Mouse (Mus musculus) R1 (cell line): ENCODE measurements around the gene Bcar3.
"Not testable (repeated sequence)": the region's sequence is repeated elsewhere in the genome, so short reads cannot be mapped to it uniquely, and the experiment has no call there.

ENCODE experiments used
- DNase-seq: peaks from one replicate; pipeline ENCODE4 v3.0.0-alpha.2; 2018; ENCODE audit warnings: low read depth, low spot score

Bcar3 gene

DNA sequence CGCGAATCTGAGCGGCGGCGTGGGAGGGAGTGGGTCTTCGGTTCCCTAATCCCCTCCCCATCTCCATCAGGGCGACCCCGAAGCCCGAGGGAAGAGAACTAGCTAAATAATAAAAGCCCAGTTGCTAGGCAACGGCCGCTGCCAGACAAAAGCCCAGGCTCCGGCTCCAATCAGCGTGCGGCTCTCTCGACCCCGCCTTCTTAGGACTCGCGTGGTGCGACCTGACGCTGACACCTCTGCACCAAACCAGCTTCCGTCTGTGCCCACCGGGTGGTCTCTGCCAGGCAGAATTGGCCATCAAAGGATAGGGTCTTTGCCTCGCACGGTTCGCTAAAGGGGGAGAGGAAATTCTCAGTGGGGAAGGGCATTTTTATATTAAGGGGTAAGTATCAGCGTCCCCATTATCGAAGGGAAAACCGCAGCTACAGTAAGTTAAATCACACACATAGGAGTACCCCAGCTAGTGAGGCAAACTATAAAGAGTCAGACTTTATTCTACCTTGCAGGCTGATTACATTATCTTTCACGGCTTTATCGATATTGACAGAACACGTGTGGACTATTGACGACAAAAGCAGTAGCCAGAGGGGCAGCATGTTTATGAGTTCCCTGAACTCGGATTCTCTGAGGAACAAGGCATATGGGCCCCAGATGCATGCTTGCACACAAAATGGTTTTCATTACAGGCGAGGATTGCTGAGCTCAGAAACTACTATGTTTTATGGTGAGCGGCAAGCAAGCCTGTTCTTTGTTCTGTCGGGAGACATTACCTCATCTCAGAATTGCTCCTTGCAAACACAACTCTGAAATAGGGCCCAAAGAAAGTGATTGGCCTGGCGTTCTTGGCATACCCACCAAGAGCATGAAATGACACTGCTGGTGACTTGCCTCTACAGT is at the start of gene Bcar3:
Gene Bcar3, plus strand, starts transcription at position 183 of the 897 bp plus-strand sequence.
- DNase-seq = peak; percentile 98

DNA sequence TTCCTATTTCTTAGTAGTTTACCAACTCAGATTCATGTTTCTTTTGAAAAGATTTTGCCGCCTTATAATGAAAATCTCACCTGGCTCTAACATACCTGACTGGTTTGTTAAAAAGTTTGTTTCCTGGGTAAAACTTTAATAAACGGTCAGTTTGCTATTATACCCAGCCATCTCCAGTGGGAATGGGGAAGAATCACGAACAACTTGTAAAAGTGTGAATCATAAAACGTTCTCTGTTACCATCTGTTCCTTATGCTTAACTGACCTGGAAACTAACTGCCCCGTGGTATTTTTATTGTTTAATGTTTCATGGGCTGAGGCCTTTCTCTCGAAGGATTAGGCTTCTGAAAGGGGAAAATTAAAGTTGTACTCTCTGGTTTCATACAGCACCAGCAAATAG is 49.2 kb upstream of the Bcar3 start:
- DNase-seq = no peak

DNA sequence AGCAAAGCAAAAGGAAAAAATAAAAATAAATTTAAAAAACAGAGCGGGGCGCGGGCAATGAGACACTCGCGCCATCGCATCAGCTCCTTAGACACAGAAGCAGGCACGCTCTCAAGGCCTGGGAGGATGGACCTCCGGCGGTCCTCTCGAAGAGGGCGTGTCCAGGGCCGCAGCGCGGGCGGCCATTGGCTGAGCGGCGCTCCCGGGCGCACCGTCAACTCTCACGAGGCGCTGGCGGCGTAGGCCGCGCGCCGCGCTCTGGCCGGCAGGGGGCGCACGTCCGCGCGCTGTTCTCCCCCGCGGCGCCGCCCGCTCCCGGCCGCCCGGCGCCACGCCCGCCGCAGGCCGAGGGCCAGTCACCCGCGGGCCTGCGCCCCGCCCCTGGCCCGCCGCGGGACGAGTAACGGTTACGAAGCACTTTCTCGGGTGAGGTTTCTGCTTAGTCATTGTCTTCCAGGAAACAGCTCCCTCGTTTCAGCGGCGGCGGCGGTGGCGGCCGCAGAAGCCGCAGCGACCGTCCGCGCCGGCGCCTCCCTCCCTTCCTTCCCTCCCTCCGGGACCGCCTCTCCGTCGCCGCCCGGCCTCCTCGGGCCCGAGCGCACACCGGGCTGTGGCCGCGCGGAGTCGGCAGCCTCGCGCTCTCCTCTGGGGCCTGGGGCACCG is 48.6 kb upstream of the Bcar3 start, which contains the start of gene Gclm:
Gene Gclm, plus strand, starts transcription at position 343 of the 663 bp plus-strand sequence.
- DNase-seq = peak; percentile 92

DNA sequence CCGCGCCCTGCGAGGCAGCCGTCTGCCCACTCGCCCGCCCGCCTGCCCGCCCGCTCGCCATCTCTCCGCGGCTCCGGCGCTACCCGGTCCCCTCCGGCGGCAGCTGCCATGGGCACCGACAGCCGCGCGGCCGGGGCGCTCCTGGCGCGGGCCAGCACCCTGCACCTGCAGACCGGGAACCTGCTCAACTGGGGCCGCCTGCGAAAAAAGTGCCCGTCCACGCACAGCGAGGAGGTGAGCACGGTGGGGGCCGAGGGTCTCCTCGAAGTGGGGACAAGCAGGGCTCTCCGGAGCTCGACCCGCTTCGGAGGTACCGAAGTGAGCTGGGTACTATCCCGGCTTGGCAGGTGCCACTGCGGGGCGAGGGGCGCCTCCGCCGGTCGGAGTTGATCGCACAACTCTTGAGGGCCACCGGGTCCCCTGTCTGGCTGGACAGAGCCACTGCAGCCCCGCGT is 48.0 kb upstream of the Bcar3 start:
- DNase-seq = peak; percentile 54

DNA sequence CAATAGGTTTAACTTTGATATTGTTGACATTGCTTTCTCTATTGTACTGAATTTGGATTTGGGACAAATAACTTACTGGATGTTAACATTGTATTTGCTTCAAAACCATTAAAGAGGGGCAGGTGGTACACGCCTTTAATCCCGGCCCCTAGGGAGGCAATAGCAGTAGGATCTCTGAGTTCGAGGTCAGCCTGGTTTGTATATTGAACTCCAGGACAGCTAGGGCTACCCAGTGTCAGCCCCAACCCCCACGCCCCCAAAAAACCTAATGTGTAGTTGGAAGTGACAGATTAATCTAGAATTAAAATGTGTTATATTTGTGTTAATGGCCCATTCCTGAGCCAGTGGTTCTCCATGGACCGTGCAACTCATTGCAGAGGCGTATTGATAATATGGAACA is 47.5 kb upstream of the Bcar3 start:
- no peak for DNase-seq

DNA sequence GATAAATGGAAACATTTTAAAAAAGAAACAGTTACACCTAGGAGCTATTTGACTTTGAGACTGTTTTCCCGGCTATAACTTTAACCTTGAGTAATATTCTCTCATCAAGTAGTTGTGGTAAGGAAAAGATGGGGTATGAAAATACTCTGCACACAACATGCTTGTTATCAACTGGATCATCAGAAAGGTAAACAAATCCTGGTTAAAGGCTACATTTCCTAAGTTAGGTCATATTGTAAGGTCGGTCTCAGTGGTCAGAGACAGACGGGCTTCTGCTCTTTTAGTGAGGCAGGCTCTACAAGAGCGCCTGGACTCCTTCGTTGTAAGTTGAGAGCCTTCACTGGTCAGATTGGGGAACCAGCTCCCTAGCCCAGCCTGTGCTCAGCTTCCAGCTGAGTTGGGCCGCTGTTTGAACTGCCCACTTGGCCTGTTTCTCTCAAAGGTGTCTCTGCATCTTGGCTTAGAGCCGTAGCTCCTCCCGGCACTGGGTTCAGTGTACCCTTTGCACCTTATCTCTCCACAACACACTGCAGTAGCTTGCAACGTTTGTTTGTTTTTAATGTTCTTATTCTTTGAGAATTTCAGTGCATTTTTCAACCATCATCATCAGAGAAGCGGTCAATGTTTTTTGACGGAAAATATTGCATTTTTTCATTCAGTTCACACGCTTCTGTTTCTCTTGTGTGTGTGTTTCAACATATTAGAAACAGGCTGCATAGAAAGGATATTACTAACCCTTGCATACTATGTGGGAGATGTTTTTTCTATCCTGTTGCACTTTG is 46.8 kb upstream of the Bcar3 start:
- DNase-seq = no peak

DNA sequence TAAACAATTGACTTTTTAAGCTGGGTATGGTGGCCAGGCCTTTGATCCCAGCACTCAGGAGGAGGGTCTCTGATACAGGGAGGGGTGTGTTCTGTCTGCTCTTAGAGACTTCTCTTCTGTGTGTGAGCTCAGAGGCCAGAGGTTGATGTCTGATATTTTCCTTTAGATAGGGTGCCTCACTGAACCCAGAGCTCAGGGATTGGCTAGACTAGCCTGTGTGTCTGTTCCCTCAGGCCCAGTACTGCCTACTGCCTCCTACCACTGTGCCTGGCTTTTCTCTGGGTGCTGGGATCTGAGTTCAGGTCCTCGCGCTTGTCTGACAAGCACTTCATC is 46.2 kb upstream of the Bcar3 start:
- DNase-seq = no peak

DNA sequence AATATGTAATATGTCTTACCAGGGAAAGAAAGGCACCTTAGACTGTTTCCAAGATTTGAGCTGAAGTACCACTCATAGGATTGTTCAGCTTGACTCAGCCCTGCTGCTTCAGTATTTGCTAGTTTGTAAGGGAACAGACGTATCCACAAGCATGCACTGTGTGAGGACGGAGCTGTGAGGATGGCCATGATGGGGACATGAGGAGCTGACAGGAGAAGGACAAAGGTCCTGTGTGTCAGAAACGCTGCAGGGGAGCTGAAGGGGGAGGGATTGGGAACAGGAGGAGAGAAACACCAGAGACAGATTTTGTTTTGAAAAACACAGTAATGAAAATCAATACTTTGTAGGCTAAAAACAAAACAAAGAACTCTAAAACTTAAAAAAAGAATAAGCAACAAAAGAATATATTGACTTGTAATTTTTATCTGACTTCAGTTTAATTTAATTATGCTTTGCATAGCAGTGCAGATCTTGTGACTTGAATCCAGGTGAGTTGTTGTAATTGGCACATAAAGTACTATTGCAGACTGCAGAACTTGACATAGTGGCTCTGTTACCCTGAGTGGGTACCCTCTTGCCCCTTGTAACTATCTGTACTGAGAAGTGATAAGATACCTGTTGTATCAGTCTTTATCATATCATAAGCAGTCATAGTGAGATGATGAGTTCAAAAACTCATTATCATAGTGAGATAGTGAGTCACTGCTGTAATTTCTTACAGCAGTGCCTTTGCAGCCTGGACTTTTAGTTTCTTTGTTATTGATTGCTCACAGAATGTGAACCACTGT is 41.3 kb upstream of the Bcar3 start:
- no peak for DNase-seq

DNA sequence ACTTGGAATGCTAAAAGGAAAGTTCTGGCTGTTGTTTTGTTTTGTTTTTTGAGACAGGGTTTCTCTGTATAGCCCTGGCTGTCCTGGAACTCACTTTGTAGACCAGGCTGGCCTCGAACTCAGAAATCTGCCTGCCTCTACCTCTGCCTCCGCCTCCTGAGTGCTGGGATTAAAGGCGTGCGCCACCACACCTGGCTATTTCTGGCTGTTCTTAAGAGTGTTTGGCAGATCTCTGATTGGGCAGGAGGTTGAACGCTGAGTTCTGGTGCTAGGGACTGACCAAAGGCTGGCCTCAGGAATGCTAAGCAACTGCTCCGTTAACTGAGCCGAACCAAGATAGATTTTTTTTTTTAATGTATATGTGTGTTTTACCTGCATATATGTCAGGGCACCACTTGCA is 39.9 kb upstream of the Bcar3 start:
- DNase-seq = not testable (repeated sequence)

DNA sequence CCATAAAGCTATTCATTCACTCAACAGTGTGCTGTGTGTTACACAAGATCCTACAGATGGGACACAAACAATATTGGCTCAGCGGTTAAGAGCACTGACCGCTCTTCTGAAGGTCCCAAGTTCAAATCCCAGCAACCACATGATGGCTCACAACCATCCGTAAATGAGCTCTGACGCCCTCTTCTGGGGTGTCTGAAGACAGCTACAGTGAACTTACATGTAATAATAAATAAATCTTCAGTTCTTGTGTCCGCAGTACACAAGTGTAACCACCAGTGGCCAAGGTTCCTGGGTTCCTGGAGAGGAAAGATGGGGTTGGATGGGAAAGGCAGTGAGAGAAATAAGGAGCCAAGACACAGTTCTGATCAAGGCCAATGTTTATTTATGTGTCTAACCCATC is 23.9 kb upstream of the Bcar3 start:
- DNase-seq = peak; percentile 78

DNA sequence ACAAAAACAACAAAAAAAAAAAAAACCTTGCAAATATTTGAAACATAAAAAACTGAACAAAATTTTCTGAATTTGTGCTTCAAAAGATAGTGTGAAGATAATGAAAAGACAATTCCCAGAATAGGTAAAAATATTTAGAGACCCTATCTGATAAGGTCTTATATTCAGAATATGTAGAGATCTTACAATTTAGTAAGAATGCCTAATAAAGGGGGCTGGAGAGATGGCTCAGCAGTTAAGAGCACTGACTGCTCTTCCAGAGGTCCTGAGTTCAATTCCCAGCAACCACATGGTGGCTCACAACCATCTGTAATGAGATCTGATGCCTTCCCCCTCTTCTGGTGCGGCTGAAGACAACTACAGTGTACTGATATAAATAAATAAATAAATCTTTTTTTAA is 21.4 kb upstream of the Bcar3 start:
- not testable (repeated sequence) for DNase-seq

DNA sequence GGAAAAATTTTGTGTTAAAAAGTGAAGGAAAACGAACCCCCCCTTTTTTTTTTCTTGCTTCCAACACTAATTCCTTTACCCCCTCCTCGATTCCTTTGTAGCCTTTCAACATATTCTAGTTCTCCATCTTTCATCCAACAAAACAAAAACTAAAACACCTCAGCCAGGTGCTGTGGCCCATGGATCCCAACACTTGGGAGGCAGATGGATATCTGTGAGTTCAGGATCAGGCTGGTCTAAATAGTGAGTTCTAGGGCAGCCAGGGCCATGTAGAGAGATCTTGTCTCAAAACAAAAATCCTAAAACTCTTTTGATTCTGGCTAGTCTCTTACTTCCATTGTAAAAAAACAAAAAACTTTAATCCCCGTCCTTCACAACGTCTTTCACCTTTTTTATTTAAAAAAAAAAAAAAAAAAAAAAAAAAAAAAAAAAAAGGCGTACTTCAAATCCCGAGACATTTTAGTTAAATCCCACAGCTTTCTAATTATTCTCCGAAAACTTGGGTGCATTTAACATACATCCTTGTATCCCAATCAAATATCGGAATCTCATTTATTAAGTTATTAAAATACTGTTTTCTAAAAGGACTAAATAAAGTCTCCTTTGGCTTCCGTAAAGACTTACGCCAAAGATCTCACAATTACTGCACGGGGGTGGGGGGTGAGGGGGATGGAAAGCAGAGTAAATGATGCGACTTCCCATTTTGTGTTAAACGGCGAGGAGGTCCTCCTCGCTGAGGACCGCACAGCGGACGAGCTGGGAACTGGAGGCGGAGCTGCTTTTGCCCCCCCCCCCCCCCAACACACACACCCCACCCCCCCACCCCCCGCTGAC is 20.3 kb upstream of the Bcar3 start:
- no peak for DNase-seq

DNA sequence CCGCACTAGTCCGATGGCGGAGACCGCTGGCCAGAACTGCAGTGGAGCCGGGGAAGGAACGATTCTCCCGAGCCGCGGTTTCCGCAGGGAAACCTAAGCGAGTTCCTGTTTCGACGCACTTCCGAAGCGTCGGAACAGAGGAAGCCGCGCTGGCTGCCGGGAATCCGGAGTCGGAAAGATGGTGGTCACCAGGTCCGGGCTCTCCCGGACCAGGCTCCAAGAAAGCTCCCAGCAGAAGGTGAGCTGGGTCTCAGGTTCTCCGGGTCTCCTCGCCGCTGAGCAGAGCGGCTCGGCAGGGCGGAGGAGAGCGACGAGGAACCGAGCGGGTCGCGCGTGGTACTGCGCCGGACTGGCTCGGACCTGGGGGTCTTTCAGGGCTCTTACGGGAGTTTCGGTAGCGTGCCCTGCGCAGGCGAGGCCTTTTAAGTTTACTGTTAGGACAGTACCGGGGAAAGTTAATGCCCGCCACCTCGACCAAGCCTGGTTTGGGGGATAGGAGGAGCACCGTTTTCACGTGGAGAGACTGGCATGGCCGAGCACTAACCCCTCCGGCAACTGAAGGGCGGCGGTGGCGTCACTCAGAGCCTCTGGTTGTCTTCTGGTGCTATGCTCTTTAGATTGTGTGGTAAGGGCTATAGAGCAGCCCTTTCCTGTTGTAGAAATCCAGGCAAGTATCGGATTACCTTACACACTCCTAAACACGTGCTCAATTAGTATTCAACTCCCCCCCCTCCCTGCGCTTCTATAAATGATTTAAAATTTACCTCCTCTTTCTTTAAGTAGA is 19.5 kb upstream of the Bcar3 start, which contains the start of gene Dnttip2:
Gene Dnttip2, plus strand, starts transcription at position 148 of the 784 bp plus-strand sequence.
- peak; percentile 98 for DNase-seq

DNA sequence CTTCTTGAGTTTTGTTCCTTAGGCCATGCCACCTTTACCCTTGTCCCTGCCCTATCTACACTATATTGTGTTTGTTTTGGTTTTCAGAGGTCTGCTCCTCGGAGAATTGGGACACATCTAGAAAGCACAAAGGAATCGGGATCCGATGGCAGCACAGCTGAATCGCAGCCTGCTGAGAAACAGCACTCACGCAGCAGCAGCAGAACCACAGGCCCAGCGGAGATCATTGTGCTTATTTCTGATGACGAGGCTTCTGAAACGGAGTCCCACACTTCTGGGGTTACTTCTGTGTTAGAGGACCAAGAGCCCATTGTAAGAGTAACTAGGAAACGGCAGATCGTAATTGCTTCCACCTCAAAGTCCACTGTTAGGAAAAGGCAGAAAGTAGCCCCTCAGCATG is 18.8 kb upstream of the Bcar3 start:
- no peak for DNase-seq

DNA sequence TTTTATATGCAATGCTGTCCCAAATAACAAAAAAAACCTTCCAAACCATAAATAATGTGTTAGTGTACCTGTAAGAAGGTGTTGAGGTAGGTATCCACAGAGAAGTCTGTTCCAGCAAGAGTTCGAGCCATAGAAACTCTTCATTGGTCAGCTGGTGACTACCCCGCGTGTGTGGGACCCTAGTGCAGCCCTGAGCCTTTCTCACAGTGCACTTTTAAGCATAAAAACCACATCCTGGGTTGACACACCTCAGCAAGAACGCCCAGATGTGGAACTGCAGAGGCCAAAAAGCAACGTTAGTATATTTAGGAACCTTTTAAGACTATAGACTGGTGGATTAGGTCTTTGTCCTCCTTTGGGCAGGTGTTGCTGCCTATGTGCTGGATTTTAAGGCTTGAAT is 6.7 kb upstream of the Bcar3 start:
- DNase-seq = no peak

DNA sequence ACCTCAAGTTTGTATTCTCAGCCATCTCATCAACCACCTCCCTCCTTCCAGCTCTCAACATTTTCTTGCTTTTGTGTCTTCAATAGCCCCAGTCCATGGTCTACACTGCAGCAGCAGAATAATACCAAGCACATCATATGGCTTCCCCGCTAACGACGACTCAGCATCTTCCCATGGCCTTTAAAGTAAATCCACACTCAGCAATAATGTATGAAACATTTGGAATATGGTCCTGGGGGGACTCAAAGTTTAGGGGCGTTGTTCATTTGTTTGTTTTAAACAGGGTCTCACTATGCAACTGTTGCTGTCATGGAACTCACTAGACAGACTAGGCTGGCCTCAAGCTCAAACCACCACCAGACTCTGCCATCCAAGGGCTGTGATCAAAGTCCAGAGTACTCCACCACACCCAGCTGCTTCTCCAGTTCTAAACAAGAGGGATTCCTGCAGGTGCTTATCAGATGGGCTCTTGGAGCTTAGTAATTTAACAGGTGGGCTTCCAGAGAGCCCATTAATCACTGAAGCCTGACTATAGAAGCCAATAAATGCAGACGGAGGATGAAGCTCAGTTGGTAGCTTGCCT is 5.2 kb upstream of the Bcar3 start:
- DNase-seq = no peak

DNA sequence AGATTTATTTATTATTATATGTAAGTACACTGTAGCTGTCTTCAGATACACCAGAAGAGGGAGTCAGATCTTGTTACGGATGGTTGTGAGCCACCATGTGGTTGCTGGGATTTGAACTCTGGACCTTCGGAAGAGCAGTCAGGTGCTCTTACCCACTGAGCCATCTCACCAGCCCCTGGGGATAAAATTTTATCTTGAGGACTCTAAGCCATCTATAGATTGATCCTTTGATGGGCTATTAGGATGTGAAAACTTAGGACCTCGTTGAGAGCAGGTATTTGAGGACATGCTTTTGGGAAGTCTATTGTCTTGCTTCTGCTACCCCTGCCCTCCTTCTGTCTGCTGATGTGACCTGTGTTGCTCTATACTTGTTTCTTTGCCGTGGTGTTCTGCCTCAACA is 4.6 kb upstream of the Bcar3 start:
- not testable (repeated sequence) for DNase-seq

DNA sequence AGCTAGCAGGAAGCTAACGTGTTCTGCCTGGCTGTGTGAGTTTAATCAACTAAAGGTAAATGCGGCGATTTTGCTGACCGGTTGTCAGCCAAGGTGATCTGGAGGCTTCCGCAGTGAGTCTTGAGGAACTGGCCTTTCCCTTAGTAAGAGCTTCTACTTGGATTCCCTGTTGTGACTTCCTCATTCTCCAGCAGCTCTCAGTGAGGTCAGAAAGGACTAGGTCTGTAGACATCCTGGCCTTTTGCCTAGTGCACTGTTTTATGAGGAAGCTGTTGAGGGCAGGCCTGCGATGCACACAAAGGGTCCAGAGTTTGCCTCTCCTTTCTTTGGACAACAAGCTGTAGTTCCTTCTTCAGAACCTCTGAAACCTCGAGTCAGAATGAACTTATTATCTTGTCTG is 3.2 kb upstream of the Bcar3 start:
- DNase-seq = no peak

DNA sequence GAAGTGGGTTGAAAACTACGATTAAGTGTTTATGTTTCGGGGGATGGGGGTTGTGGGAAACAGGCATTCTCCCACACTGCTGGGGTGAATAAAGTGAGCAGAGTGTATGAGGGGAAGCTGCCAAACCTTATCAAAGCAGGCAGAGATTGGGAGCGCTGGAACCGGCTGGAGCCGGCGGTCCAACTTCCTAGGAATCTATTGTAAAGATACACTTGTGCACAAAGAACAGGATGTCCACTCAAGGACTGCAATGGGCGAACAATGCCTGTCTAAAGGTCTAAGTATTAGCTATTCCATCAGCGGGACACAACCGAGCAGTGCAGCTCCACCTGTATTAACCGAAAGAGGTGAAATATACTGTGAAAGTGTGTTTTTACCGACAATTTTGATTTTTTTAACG is 2.1 kb upstream of the Bcar3 start:
- peak; percentile 80 for DNase-seq
